Mouse (Mus musculus) MEL (cell line): ENCODE data around the gene Rep15. TPM values are rescaled to one million over a fixed set of nuclear protein-coding genes. Genes with fewer than 3 reads are reported as not detected.
A peak's percentile ranks its signal among the peaks of the same experiment; 100 is the strongest.

Experiments used
- DNase-seq: peaks from one replicate; pipeline ENCODE4 v3.0.0; 2011; ENCODE audit warnings: low read depth, low spot score
- H3K27ac ChIP-seq: 2 replicates; pipeline ENCODE4 v1.5.1; 2012; ENCODE audit warnings: low read depth, mild to moderate bottlenecking, control low read depth, low read length, moderate library complexity; ENCODE audit not compliant: control insufficient read depth
- H3K27me3 ChIP-seq, 2 experiments: fragments of 150-350 bp in 1 of 2; sonication (generic) in 1 of 2; 2 replicates each; pipeline ENCODE4 v1.6.1; 2012; ENCODE audit warnings: low read length in 2 of 2, mild to moderate bottlenecking in 2 of 2, improper control_type of control experiment in 1 of 2, moderate library complexity in 1 of 2; ENCODE audit not compliant: insufficient read depth in 2 of 2, control insufficient read depth in 1 of 2
- H3K36me3 ChIP-seq, 2 experiments: 2 replicates each; pipeline ENCODE4 v1.6.1; 2012 to 2014; ENCODE audit warnings: low read length in 2 of 2, improper control_type of control experiment in 1 of 2, inconsistent platforms in 1 of 2, mild to moderate bottlenecking in 1 of 2; ENCODE audit not compliant: insufficient read depth in 2 of 2, control insufficient read depth in 1 of 2
- H3K4me1 ChIP-seq, 2 experiments: fragments of 150-350 bp in 1 of 2; sonication (generic) in 1 of 2; 2 replicates each; pipeline ENCODE4 v1.6.1; 2012; ENCODE audit warnings: low read length in 2 of 2, improper control_type of control experiment in 1 of 2, mild to moderate bottlenecking in 1 of 2; ENCODE audit not compliant: insufficient read depth in 2 of 2, control insufficient read depth in 1 of 2
- H3K4me3 ChIP-seq, 2 experiments: fragments of 150-350 bp in 1 of 2; sonication (generic) in 1 of 2; 2 replicates each; pipeline ENCODE4 v1.5.1; 2012; ENCODE audit warnings: low read depth in 2 of 2, low read length in 2 of 2, mild to moderate bottlenecking in 2 of 2, moderate library complexity in 2 of 2, control low read depth in 1 of 2, improper control_type of control experiment in 1 of 2; ENCODE audit not compliant: control insufficient read depth in 1 of 2, insufficient read depth in 1 of 2
- H3K79me2 ChIP-seq: 2 replicates; pipeline ENCODE4 v1.6.1; 2012; ENCODE audit warnings: mild to moderate bottlenecking, low read length, moderate library complexity; ENCODE audit not compliant: control insufficient read depth, poor library complexity, insufficient read depth
- H3K9ac ChIP-seq: 2 replicates; pipeline ENCODE4 v1.6.1; 2012; ENCODE audit warnings: low read depth, mild to moderate bottlenecking, control low read depth, low read length, moderate library complexity; ENCODE audit not compliant: control insufficient read depth, poor library complexity, severe bottlenecking
- H3K9me3 ChIP-seq: fragments of 150-350 bp; sonication (generic); replicated peaks from 2 replicates; pipeline ENCODE4 v1.6.1; 2012; ENCODE audit warnings: mild to moderate bottlenecking, low read length, improper control_type of control experiment, moderate library complexity; ENCODE audit not compliant: insufficient read depth
- BHLHE40 ChIP-seq: IDR thresholded peaks from 2 replicates; pipeline ENCODE4 v1.6.1; 2012; ENCODE audit warnings: low read depth, mild to moderate bottlenecking, inconsistent platforms, low read length, improper control_type of control experiment, borderline replicate concordance
- CTCF ChIP-seq, 3 experiments: IDR thresholded peaks in 2 of 3; conservative IDR thresholded peaks in 1 of 3; 2 replicates each; pipeline ENCODE4 v1.5.1; 2011 to 2012; ENCODE audit warnings: low read length in 3 of 3, low read depth in 2 of 3, mild to moderate bottlenecking in 2 of 3, improper control_type of control experiment in 1 of 3, inconsistent platforms in 1 of 3, mixed read lengths in 1 of 3, moderate library complexity in 1 of 3; ENCODE audit not compliant: control insufficient read depth in 1 of 3, insufficient read depth in 1 of 3, poor library complexity in 1 of 3, severe bottlenecking in 1 of 3
- EP300 ChIP-seq, 2 experiments: IDR thresholded peaks; 2 replicates each; pipeline ENCODE4 v1.6.1; 2011; ENCODE audit warnings: improper control_type of control experiment in 2 of 2, low read length in 2 of 2, low read depth in 1 of 2, mild to moderate bottlenecking in 1 of 2
- ETS1 ChIP-seq: IDR thresholded peaks from 2 replicates; pipeline ENCODE4 v1.6.1; 2012; ENCODE audit warnings: low read depth, mild to moderate bottlenecking, inconsistent platforms, low read length, improper control_type of control experiment, moderate library complexity
- GABPA ChIP-seq: IDR thresholded peaks from 2 replicates; pipeline ENCODE4 v1.6.1; 2012; ENCODE audit warnings: low read depth, mild to moderate bottlenecking, inconsistent platforms, low read length, improper control_type of control experiment, moderate library complexity
- GATA1 ChIP-seq: IDR thresholded peaks from 2 replicates; pipeline ENCODE4 v1.6.1; 2011; ENCODE audit warnings: low read depth, low read length, improper control_type of control experiment
- JUND ChIP-seq: IDR thresholded peaks from 2 replicates; pipeline ENCODE4 v1.6.1; 2011; ENCODE audit warnings: low read depth, mild to moderate bottlenecking, improper control_type of control experiment, low read length
- MAFK ChIP-seq: IDR thresholded peaks from 2 replicates; pipeline ENCODE4 v1.6.1; 2011; ENCODE audit warnings: low read depth, mild to moderate bottlenecking, low read length, improper control_type of control experiment, borderline replicate concordance
- MAX ChIP-seq: IDR thresholded peaks from 2 replicates; pipeline ENCODE4 v1.6.1; 2011; ENCODE audit warnings: low read length, improper control_type of control experiment
- MEF2A ChIP-seq: IDR thresholded peaks from 2 replicates; pipeline ENCODE4 v1.6.1; 2014; ENCODE audit warnings: low read depth, mild to moderate bottlenecking, inconsistent platforms, low read length, improper control_type of control experiment; ENCODE audit not compliant: poor library complexity, insufficient replicate concordance, severe bottlenecking; ENCODE audit errors: extremely low read depth
- MYB ChIP-seq: IDR thresholded peaks from 2 replicates; pipeline ENCODE4 v1.6.1; 2011; ENCODE audit warnings: mild to moderate bottlenecking, low read depth, low read length, improper control_type of control experiment
- MYC ChIP-seq: IDR thresholded peaks from 2 replicates; pipeline ENCODE4 v1.6.1; 2011; ENCODE audit warnings: low read depth, mild to moderate bottlenecking, low read length, improper control_type of control experiment, moderate library complexity
- NRF1 ChIP-seq: IDR thresholded peaks from 2 replicates; pipeline ENCODE4 v1.6.1; 2014; ENCODE audit warnings: low read depth, mild to moderate bottlenecking, inconsistent platforms, low read length, improper control_type of control experiment, moderate library complexity; ENCODE audit not compliant: poor library complexity, insufficient read depth, severe bottlenecking
- POLR2A ChIP-seq, 2 experiments: IDR thresholded peaks; 2 replicates each; pipeline ENCODE4 v1.6.1; 2011 to 2012; ENCODE audit warnings: low read length in 2 of 2, mild to moderate bottlenecking in 2 of 2, control low read depth in 1 of 2, improper control_type of control experiment in 1 of 2, low read depth in 1 of 2, moderate library complexity in 1 of 2; ENCODE audit not compliant: control insufficient read depth in 1 of 2, insufficient read depth in 1 of 2, poor library complexity in 1 of 2
- POLR2AphosphoS5 ChIP-seq: IDR thresholded peaks from 2 replicates; pipeline ENCODE4 v1.6.1; 2012; ENCODE audit warnings: low read depth, borderline replicate concordance, mild to moderate bottlenecking, inconsistent platforms, low read length, moderate library complexity, mixed read lengths
- RAD21 ChIP-seq: IDR thresholded peaks from 2 replicates; pipeline ENCODE4 v1.6.1; 2011; ENCODE audit warnings: mild to moderate bottlenecking, low read depth, low read length, improper control_type of control experiment
- RCOR1 ChIP-seq: IDR thresholded peaks from 2 replicates; pipeline ENCODE4 v1.6.1; 2012; ENCODE audit warnings: low read depth, mild to moderate bottlenecking, inconsistent platforms, low read length, improper control_type of control experiment
- SIN3A ChIP-seq: IDR thresholded peaks from 2 replicates; pipeline ENCODE4 v1.6.1; 2012; ENCODE audit warnings: low read length, improper control_type of control experiment, inconsistent platforms
- SMC3 ChIP-seq: IDR thresholded peaks from 2 replicates; pipeline ENCODE4 v1.6.1; 2011; ENCODE audit warnings: low read depth, low read length, improper control_type of control experiment
- USF1 ChIP-seq: IDR thresholded peaks from 2 replicates; pipeline ENCODE4 v1.6.1; 2014; ENCODE audit warnings: low read depth, mild to moderate bottlenecking, inconsistent platforms, low read length, improper control_type of control experiment, moderate library complexity
- USF2 ChIP-seq, 2 experiments: IDR thresholded peaks; 2 replicates each; pipeline ENCODE4 v1.6.1; 2011 to 2012; ENCODE audit warnings: improper control_type of control experiment in 2 of 2, low read length in 2 of 2, borderline replicate concordance in 1 of 2, inconsistent platforms in 1 of 2, low read depth in 1 of 2, mild to moderate bottlenecking in 1 of 2; ENCODE audit not compliant: insufficient read depth in 1 of 2
- ZC3H11A ChIP-seq: IDR thresholded peaks from 2 replicates; pipeline ENCODE4 v1.6.1; 2012; ENCODE audit warnings: low read depth, mild to moderate bottlenecking, inconsistent platforms, low read length, improper control_type of control experiment
- ZNF384 ChIP-seq: IDR thresholded peaks from 2 replicates; pipeline ENCODE4 v1.6.1; 2012; ENCODE audit warnings: low read depth, mild to moderate bottlenecking, inconsistent platforms, low read length, improper control_type of control experiment
- polyA plus RNA-seq, 2 experiments: library from polyadenylated mRNA; stranded (reverse) in 1 of 2; unstranded in 1 of 2; fragments of >175 nt in 1 of 2; fragments of >200 nt in 1 of 2; gene quantifications; 2 replicates each; pipeline versions ENCODE4 v1.2.1 to v1.2.4; 2012; ENCODE audit warnings: low replicate concordance in 2 of 2, low read depth in 1 of 2; ENCODE audit not compliant: insufficient read length in 2 of 2, insufficient read depth in 1 of 2, missing spikeins in 1 of 2
- total RNA-seq: library from RNA; depleted of rRNA; stranded (reverse); fragments of 300-350 nt; gene quantifications from 2 replicates; pipeline ENCODE4 v1.2.3, GENCODE M21; 2012

The Rep15 gene
- total and polyA plus RNA-seq, 3 experiments: 0.31 to 0.43 TPM; not detected in 1

GRCm38 (mm10) chr6:146994236-146994635 is 38.1 kb upstream of the Rep15 start:
- no peaks in the 10 kb centered on the region for H3K9me3 ChIP-seq
- peak; percentile 72 for DNase-seq
- no peak overlapping the region for H3K27ac ChIP-seq
- no peaks in the 10 kb centered on the region for H3K36me3 ChIP-seq
- no peak overlapping the region for H3K4me3 ChIP-seq
- no peaks in the 10 kb centered on the region for H3K79me2 ChIP-seq
- no peaks in the 10 kb centered on the region for H3K27me3 ChIP-seq
- H3K9ac ChIP-seq: no peak overlapping the region
- no peaks in the 10 kb centered on the region for H3K4me1 ChIP-seq
- TF ChIP-seq ZC3H11A (peak; percentile 85), RAD21 (peak; percentile 85), RCOR1 (peak; percentile 35; the same call in 1 of the 2 replicates), SMC3 (peak; percentile 95), GATA1 (peak; percentile 54), USF1 (no peak), EP300 (IDR thresholded peaks at IDR 0.05; ENCODE audit: low read depth in 1 of 2, low read length in 2 of 2) (no peak), CTCF (IDR thresholded peaks at IDR 0.05 in 2 of 3, conservative IDR thresholded peaks at IDR 0.05 in 1 of 3; ENCODE audit: control insufficient read depth in 1 of 3, insufficient read depth in 1 of 3, low read depth in 2 of 3, low read length in 3 of 3, poor library complexity in 1 of 3, severe bottlenecking in 1 of 3) (peak; percentile 60 to 89 (median 67)), ZNF384 (no peak), JUND (0 out of 2 replicates have a peak, but pooled peaks have one; percentile 38)

GRCm38 (mm10) chr6:146995391-146995790 is 37.0 kb upstream of the Rep15 start:
- no peak overlapping the region for H3K4me3 ChIP-seq
- H3K4me1 ChIP-seq: no peaks in the 10 kb centered on the region
- DNase-seq: no peak
- no peak for TF ChIP-seq POLR2AphosphoS5
- TF ChIP-seq USF2 (IDR thresholded peaks at IDR 0.05; ENCODE audit: borderline replicate concordance in 1 of 2, insufficient read depth in 1 of 2, low read depth in 1 of 2, low read length in 2 of 2): no peak
- TF ChIP-seq JUND: no peak
- no peak for TF ChIP-seq ETS1
- TF ChIP-seq ZNF384: no peak
- no peak for TF ChIP-seq MYC
- TF ChIP-seq EP300 (IDR thresholded peaks at IDR 0.05; ENCODE audit: low read depth in 1 of 2, low read length in 2 of 2): no peak
- TF ChIP-seq USF1: no peak
- no peak for TF ChIP-seq RCOR1
- no peak for TF ChIP-seq GATA1
- TF ChIP-seq MYB: no peak
- no peak for TF ChIP-seq NRF1
- TF ChIP-seq MAFK: no peak
- no peak for TF ChIP-seq MEF2A
- no peak for TF ChIP-seq POLR2A (IDR thresholded peaks at IDR 0.05; ENCODE audit: control insufficient read depth in 1 of 2, insufficient read depth in 1 of 2, low read depth in 1 of 2, low read length in 2 of 2, poor library complexity in 1 of 2)
- TF ChIP-seq SIN3A: no peak
- TF ChIP-seq MAX: no peak
- no peak for TF ChIP-seq BHLHE40
- TF ChIP-seq SMC3: no peak
- TF ChIP-seq GABPA: no peak
- no peaks in the 10 kb centered on the region for H3K27me3 ChIP-seq
- no peak overlapping the region for H3K9ac ChIP-seq
- H3K27ac ChIP-seq: no peak overlapping the region
- H3K36me3 ChIP-seq: no peaks in the 10 kb centered on the region
- H3K9me3 ChIP-seq: no peaks in the 10 kb centered on the region
- H3K79me2 ChIP-seq: no peaks in the 10 kb centered on the region
